Mouse (Mus musculus): ENCODE data around the gene Cylc2. TPM values are rescaled to one million over a fixed set of nuclear protein-coding genes. Genes with fewer than 3 reads are reported as not detected.

Cylc2 gene
- not detected for total RNA-seq (2023)

DNA sequence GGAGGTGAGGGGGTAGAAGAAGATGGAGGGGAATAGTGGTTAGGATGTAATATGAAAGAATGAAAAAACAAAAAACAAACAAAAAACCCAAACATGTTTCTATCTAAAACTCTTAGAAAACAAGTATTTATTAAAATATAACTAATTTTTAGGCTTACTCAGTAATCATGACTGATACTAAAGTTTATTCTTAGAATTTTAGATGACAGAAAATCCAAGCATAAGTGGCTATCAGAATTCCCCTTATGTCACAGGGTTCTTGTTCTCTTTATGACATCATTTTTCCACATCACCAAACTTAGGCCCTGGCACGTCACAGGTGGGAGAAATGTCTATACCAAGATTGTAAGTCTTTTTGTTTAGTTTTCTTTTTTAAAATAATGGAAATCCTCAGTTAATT is at the start of gene Cylc2:
TSS of gene Cylc2 (plus strand) at position 301 of the 400 bp plus-strand sequence.

Data from monocyte, adult 59 days (primary cell).